Mouse (Mus musculus): ENCODE results near the gene Rrn3. TPM values are rescaled to one million over a fixed set of nuclear protein-coding genes. Genes with fewer than 3 reads are reported as not detected.

Rrn3 gene
- total and polyA plus RNA-seq, 3 experiments = 83.5 to 136 (median 93.8) TPM

DNA sequence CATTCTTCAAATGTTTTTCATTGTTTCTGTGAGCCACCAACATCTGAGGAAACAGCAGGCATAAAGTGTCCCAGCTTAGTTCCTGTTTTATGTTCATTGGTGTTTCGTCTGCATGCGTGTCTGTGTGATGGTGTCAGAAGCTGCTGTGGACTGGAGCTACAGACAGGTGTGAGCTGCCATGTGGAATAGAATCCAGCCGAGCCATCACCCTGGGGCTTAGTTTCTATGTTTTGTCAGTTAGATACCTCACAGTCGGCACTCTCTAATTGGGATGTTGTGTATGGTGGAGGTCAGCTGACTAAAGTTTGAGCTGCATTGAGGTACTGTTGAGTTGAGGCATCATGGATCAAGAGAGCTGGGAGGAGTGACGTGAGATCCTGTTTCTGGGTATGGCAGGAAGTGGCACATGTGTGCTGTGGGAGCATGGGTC lies 16.3 kb downstream of the Rrn3 start:
- TF ChIP-seq ELF1 (IDR thresholded peaks at IDR 0.05; ENCODE audit: low read depth, low read length) (no peak), HCFC1 (IDR thresholded peaks at IDR 0.05; ENCODE audit: low read depth, low read length) (no peak), IRF4 (IDR thresholded peaks at IDR 0.05; ENCODE audit: low read depth, low read length) (no peak), JUND (conservative IDR thresholded peaks at IDR 0.05; ENCODE audit: low read depth, low read length) (no peak), KAT2A (IDR thresholded peaks at IDR 0.05; ENCODE audit: insufficient replicate concordance, low read length) (no peak), GABPA (IDR thresholded peaks at IDR 0.05; ENCODE audit: insufficient replicate concordance, low read depth, low read length) (no peak), CHD2 (IDR thresholded peaks at IDR 0.05; ENCODE audit: low read length) (no peak), USF2 (conservative IDR thresholded peaks at IDR 0.05; ENCODE audit: low read depth, low read length) (no peak), CTCF (conservative IDR thresholded peaks at IDR 0.05 in 1 of 2, IDR thresholded peaks at IDR 0.05 in 1 of 2; ENCODE audit: low read depth in 2 of 2, low read length in 2 of 2) (no peak), POLR2A (IDR thresholded peaks at IDR 0.05; ENCODE audit: low read depth, low read length) (no peak), ZMIZ1 (IDR thresholded peaks at IDR 0.05; ENCODE audit: low read depth, low read length) (no peak), E2F4 (IDR thresholded peaks at IDR 0.05; ENCODE audit: insufficient replicate concordance, low read depth, low read length) (no peak), MAFK (IDR thresholded peaks at IDR 0.05; ENCODE audit: insufficient replicate concordance, low read length) (no peak), RAD21 (IDR thresholded peaks at IDR 0.05; ENCODE audit: low read depth, low read length) (no peak), MXI1 (IDR thresholded peaks at IDR 0.05; ENCODE audit: low read depth, low read length) (no peak), ETS1 (conservative IDR thresholded peaks at IDR 0.05; ENCODE audit: low read depth, low read length) (no peak), ZKSCAN1 (IDR thresholded peaks at IDR 0.05; ENCODE audit: borderline replicate concordance, low read depth, low read length) (no peak), SIN3A (IDR thresholded peaks at IDR 0.05; ENCODE audit: low read length) (no peak)
- Histone ChIP-seq H3K4me2 (ENCODE audit: insufficient read depth, low read depth, poor library complexity, severe bottlenecking) (no peak overlapping the region), H3K79me2 (replicated peaks; ENCODE audit: control insufficient read depth, extremely low read depth, insufficient read depth, poor library complexity, severe bottlenecking) (no peaks in the 10 kb centered on the region; the same call in none of the 2 replicates), H3K4me1 (ENCODE audit: control insufficient read depth in 1 of 2, insufficient read depth in 2 of 2) (no peaks in the 10 kb centered on the region), H3K36me3 (replicated peaks in 1 of 2; ENCODE audit: control insufficient read depth in 1 of 2, insufficient read depth in 1 of 2, low read length in 1 of 2) (peaks cover 76 to 92% of the 10 kb centered on the region in 2 experiments), H3K9ac (ENCODE audit: insufficient read depth, low read depth) (no peak overlapping the region), H3K27ac (ENCODE audit: insufficient read depth, low read depth) (no peak overlapping the region), H3K4me3 (replicated peaks in 1 of 3; ENCODE audit: low read depth in 2 of 3, low read length in 2 of 3, poor library complexity in 1 of 3) (no peak overlapping the region), H3K9me3 (replicated peaks; ENCODE audit: low read length) (no peaks in the 10 kb centered on the region), H3K27me3 (replicated peaks) (no peaks in the 10 kb centered on the region)
- in situ Hi-C loops (cut with MboI; ENCODE audit: low pct_ligation_motif_present, low pct_unique_long_range_greater_than_20kb, low sequenced_read_pairs) (no loop called here), dilution Hi-C loops (cut with MboI; ENCODE audit: extremely low pct_ligation_motif_present, extremely low pct_unique_long_range_greater_than_20kb, low sequenced_read_pairs) (no loop called here)
- no peak for DNase-seq (ENCODE audit: extremely low read depth)

DNA sequence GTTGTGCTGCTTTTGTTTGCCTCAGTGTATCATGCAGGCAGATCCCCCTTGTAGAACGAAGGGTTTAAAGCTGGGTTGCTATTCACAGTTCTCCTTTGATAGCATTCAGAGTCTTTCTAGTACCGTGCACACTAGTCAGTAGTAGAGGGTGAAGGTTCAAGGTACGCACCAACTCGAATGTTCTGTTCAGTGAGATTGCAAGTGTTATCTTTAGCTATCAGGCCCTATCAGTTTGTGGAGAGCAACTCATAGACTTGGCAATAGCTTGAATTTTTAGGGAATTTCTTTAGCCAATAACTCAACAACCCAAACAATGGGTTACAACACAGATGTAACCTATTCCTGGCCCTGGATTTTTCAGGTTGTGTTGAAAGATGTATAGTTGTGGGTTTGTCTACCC lies 20.7 kb downstream of the Rrn3 start:
- peaks cover 76 to 88% of the 10 kb centered on the region in 2 experiments for H3K36me3 ChIP-seq (replicated peaks in 1 of 2; ENCODE audit: control insufficient read depth in 1 of 2, insufficient read depth in 1 of 2, low read length in 1 of 2)
- no peak overlapping the region for H3K9ac ChIP-seq (ENCODE audit: insufficient read depth, low read depth)
- dilution Hi-C loops (cut with MboI; ENCODE audit: extremely low pct_ligation_motif_present, extremely low pct_unique_long_range_greater_than_20kb, low sequenced_read_pairs) (no loop called here), in situ Hi-C loops (cut with MboI; ENCODE audit: low pct_ligation_motif_present, low pct_unique_long_range_greater_than_20kb, low sequenced_read_pairs) (no loop called here)
- H3K4me3 ChIP-seq (replicated peaks in 1 of 3; ENCODE audit: low read depth in 2 of 3, low read length in 2 of 3, poor library complexity in 1 of 3) = no peak overlapping the region
- H3K4me2 ChIP-seq (ENCODE audit: insufficient read depth, low read depth, poor library complexity, severe bottlenecking) = no peak overlapping the region
- H3K27ac ChIP-seq (ENCODE audit: insufficient read depth, low read depth) = no peak overlapping the region
- H3K9me3 ChIP-seq (replicated peaks; ENCODE audit: low read length) = no peaks in the 10 kb centered on the region
- no peaks in the 10 kb centered on the region for H3K4me1 ChIP-seq (ENCODE audit: control insufficient read depth in 1 of 2, insufficient read depth in 2 of 2)
- no peak for DNase-seq (ENCODE audit: extremely low read depth)
- TF ChIP-seq MYC (IDR thresholded peaks at IDR 0.05; ENCODE audit: low read depth, low read length) = no peak
- no peak for TF ChIP-seq IRF4 (IDR thresholded peaks at IDR 0.05; ENCODE audit: low read depth, low read length)
- TF ChIP-seq NRF1 (IDR thresholded peaks at IDR 0.05; ENCODE audit: low read depth, low read length) = no peak
- no peak for TF ChIP-seq EP300 (IDR thresholded peaks at IDR 0.05; ENCODE audit: low read length)
- TF ChIP-seq MAZ (IDR thresholded peaks at IDR 0.05; ENCODE audit: low read depth, low read length) = no peak
- no peak for TF ChIP-seq NELFE (IDR thresholded peaks at IDR 0.05; ENCODE audit: low read depth, low read length)
- no peak for TF ChIP-seq POLR2AphosphoS2 (IDR thresholded peaks at IDR 0.05; ENCODE audit: low read depth, low read length)
- no peak for TF ChIP-seq UBTF (IDR thresholded peaks at IDR 0.05; ENCODE audit: low read depth, low read length)
- no peak for TF ChIP-seq SMC3 (IDR thresholded peaks at IDR 0.05; ENCODE audit: low read depth, low read length)
- TF ChIP-seq GABPA (IDR thresholded peaks at IDR 0.05; ENCODE audit: insufficient replicate concordance, low read depth, low read length) = no peak
- no peak for TF ChIP-seq ZC3H11A (IDR thresholded peaks at IDR 0.05; ENCODE audit: low read depth, low read length)
- TF ChIP-seq SIN3A (IDR thresholded peaks at IDR 0.05; ENCODE audit: low read length) = no peak
- H3K79me2 ChIP-seq (replicated peaks; ENCODE audit: control insufficient read depth, extremely low read depth, insufficient read depth, poor library complexity, severe bottlenecking) = peaks cover 2% of the 10 kb centered on the region
- no peaks in the 10 kb centered on the region for H3K27me3 ChIP-seq (replicated peaks)
